Mouse (Mus musculus): ENCODE results near the gene Atf6.

The Atf6 gene

DNA sequence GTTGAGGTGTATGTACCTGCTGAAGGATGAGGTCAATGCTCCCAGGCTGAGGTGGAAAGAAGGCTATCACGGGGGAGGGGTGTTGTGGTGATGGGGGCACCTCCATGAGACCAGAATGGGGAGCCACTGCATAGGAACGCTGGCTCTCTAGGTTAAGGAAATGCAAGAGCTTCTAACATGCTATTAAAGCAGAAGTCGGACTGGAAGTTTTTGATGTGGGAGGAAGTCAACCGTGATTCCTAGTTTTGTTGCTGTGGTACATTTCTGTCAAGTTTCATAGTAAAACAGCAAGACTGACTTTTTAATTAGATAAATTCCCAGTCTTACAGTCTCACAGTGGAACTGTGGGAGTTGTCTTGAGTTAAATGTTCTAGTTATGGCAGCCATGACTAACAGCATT lies 161.5 kb downstream of the Atf6 start:
- no peak for DNase-seq (ENCODE audit: low read depth, low spot score)

DNA sequence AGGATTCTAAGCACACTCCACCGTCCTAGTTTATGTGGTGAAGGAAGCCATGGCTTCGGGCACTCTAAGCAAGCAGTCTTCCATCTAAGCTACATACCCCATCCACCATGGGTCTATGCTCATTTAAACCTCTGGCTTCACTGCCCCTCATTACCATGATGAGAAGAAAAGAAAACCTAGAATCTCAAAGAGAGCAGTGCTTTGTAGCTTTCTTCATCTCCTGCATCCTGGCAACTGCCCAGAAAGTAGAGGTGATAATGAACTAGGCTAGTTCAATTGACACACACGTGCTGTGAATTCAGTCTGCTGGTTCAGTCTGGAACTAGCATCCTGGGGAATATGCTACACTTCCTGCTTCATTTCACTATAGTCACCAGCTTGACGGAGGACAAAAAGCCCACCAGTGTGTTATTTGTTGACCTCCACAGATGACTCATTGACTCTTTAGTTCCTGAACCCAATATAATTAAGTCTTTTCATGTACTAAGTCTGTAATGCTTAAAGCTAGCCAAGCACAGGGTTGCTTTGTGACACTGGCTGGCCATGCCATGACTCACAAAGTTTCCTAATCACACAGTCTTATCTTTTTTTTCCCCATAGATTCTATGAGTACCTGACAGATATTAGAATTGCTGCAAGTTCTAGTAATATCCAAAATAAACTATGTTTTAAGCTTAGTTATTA lies 162.5 kb downstream of the Atf6 start:
- DNase-seq (ENCODE audit: low read depth, low spot score), result no peak

DNA sequence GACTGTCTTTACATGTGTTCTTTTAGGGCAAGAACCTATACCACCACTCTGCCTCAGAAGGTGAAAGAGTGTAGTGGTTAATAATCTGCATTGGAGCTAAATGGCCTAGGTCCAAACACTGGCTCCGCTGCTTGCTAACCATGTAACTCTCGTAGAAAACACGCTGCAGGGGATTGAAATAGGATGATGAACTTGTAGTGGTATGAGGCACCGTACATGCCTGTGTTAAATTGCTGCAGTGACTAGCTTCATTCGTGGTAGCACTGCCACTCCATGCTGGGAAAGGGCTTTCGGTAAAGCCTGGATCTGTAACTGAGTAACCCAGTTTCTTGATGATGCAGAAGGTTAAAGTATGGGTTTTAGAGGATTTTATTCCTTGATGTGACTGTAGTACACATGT lies 163.5 kb downstream of the Atf6 start:
- no peak for DNase-seq (ENCODE audit: low read depth, low spot score)

DNA sequence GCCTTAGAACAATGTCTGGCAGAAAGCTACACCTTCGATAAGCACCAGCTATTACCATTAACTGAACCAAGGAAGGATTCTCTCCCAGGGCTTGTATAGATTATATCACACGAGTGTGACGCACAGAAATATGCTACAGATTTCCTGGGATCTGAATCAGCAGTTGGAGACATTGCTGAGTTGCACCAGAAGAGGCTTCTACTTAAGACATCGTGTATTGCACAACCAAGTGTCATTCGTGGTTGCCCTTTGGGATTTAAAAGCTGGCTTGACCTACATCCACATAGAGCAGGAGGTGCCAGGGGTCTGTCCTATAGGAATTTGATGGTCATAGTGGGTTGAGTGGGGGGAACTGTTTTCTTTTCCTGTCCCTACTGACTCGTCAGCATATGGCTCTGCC lies 164.6 kb downstream of the Atf6 start:
- no peak for DNase-seq (ENCODE audit: low read depth, low spot score)

DNA sequence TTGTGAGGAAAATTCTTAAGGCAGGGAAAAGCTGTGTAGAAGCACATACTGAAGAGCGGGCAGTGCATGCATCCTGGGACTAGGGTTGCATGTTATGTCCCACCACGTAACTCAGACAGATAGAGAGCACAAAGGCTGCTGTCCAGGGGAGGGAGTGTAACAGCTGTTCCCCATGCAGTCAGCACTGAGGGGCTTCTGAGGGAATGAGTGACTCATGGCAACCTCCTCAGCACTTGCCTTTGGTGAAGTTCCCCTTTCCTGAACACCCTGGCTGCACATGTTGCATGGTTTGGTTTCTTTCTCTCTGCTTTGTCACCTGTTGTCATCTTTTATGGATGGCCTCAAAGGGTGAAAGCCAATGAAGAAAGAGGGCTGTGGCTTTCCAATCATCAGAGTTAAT lies 165.3 kb downstream of the Atf6 start:
- DNase-seq (ENCODE audit: low read depth, low spot score), result no peak

DNA sequence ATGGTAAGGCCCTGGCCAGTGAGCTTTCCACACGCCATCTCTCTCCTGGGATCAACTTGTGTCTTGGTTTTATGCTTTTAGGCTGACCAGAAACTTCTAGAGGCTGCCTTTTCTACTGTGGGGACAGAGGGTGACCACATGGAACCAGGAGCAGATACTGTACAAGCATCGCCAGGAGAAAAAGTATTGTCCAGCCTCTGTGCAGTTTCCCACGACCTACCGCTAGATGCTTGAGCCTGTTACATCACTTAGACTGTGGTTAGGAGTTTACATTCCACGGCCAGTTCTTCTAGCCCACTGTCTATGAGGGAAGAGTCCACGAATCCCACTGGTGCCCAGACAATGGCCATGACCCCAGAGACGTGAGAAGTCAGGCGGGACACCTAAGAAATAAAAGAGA lies 166.0 kb downstream of the Atf6 start:
- DNase-seq (ENCODE audit: low read depth, low spot score), result no peak

DNA sequence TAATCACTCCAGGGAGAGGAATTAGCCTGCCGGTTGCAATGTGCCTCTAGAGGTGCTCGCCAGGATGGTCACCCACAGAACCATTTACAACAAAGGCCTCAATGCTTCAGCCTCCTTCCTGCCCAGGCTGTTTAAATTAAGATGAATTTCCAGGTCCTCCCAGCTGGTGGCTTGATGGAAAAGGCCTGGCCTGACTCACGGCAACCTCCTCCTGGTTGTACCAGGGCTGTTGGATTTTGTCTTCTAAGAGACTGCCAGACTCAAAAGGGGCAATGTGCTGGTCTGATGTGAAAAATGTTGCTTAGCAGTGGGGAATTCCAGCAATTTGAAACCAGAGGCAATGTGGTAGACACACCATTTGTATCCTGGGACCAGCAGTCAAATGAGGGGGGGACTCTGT lies 166.4 kb downstream of the Atf6 start:
- no peak for DNase-seq (ENCODE audit: low read depth, low spot score)

DNA sequence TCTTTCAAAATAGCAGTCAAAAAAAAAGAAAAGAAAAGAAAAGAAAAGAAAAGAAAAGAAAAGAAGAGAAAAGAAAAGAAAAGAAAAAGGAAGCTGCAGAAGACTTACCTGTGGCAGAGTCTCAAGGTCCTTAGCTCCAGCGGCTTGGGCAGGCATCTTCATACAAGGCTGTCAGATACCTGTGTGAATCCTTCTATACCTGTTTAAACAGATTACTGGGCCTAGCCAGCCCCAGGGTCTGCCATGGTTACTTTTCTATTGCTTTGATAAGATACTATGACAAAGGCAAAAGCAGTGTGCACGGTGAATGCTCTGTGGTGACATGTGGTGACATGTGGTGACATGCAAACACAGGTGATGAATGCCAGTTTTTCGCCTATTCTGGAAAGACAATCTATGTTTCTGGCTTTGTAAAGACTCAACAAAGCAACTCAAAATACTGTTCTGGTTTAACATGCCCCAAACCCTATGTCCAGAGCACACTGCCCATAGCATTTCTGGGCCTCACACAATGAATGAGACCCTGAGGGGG lies 167.0 kb downstream of the Atf6 start:
- DNase-seq (ENCODE audit: low read depth, low spot score), result no peak

DNA sequence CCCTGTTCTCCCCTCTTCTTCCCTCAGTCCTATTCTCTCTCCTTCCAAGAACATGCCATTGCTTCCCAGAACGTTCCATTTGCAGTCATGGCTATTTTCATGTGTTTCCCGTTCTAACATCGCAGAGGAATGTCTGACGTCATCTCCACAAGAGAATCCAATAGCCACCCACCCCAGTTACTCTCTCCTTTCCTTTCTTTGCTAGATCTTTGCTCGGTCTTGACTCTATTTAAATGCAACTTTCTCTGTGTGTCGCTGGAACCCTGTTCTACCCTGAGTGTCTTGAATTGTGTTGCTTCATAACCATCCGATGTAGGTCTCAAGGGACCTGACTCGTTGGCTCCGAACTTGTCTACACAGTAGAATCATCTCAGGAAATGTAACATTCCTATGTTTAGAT lies 168.0 kb downstream of the Atf6 start:
- no peak for DNase-seq (ENCODE audit: low read depth, low spot score)

DNA sequence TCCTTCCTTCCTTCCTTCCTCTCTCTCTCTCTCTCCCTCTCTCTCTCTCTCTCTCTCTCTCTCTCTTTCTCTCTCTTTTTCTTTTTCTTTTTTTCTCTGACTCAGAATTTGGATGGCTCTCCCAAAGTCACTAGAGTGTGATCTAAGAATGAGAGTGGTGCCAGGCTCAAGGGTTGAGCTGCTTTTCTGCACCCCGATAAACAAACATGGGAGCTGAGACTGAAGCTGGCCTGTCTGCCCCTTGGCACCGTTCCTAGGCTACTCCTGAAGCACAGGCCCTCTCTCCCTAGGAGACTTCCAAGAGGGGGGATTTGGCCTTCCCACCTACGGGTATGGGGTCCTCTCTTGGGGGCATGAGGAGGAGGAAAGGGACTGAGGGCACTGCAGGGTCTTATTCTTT lies 168.8 kb downstream of the Atf6 start:
- no peak for DNase-seq (ENCODE audit: low read depth, low spot score)

DNA sequence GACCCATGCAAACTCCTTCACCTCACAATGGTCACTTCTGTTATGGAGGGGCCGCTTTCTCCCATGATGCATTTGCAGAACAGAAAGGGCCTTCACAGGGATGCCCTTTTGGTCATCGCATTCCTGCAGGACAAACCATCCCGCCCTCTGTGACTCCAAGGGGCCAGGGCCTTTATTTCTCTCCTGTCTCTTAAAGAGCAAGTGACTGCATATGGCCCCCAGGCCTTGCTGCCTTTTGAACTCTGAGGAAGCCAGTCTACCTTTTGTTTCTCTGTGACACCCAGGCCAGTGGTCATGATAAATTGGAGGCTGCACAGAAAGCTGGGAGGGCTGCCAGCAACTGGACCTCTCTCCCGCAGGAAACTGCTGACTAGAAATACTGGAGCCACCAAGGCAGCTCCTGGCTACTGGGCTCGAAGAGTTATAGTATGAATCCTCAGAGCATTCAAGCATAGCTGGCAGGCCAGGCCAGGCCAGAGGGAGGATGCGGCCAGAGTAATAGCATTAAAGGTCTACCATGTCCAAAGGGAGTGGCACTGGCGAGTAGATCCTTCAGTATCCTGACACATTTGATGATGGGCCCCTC lies 169.7 kb downstream of the Atf6 start:
- no peak for DNase-seq (ENCODE audit: low read depth, low spot score)

DNA sequence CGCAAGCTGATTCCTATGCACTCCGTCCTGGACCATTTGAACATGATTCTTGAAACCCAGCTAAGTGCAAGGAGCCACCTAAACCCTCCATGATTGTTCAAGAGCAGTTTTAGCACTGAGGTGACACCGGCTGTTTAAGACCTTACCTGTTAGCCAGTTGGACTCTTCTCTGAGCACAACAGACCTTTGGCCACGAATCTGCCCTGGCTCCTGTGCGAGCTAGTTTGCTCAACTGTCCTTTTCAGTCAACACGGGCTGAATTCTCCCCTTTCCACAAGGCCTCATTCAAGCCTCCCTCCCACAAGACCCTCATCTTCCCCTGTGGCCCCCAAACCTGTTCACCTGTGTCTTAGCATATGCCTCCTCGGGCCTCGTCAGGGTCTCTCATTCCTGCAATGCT lies 170.6 kb downstream of the Atf6 start:
- DNase-seq (ENCODE audit: low read depth, low spot score), result no peak

DNA sequence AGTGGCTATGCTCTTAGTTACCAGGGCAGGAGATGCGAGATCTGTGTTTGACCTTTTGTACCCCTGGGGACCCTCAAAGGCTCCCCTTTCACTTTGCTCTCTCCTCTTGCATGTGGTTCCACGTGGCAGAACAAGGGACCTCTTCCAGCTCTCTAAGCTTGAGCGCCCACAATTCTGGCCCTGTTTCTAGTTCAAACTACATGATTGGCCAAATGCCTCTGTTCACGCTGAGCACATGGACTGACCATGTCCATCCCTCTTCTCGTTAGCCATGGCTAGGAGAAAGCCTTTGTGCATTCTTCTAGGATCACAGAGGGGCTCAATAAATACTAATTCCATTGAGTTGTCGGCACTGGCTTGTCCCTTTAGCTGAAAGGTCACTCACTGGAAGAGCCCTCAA lies 172.2 kb downstream of the Atf6 start:
- DNase-seq (ENCODE audit: low read depth, low spot score), result no peak

DNA sequence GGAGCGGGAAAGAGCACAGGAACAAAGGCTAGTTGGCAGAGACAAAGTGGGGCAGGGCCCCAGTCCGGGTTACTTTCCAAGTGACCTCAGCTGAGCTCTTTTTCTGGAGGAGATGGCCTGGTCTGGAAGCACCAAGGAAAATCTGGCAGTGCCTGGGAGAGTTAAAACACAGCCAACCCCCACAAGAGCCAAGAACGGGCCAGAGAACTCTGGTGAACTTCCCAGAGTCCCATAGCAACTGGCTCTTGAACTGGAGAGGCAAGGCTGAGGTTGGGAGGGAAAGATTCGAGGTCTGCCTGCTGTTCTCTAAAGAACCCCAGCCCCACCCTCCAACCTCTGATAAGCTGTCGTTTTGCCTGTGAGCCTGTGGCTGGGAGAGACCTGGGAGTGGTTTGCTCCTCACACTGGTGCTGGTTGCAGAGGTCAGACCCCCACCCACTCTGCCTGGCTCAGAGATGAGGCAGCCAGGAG lies 172.7 kb downstream of the Atf6 start:
- no peak for DNase-seq (ENCODE audit: low read depth, low spot score)

DNA sequence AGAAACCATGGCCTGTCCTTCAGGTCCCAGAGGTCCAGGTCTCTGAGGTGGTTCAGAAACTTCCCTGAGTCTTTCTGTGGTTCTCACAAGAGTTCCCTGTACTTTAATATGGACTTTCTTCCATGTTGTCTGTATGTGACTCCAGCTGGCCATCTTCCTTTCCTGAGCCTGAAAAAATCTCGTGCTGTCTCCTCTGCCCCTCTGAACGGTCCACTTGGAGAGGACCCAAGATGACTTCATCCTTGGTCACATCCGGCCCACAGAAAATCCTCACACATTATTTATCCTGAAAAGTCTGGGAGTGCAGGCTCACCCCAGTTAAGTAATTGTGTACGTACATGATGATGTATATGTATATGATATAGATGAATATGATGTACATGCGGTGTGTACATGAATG lies 176.3 kb downstream of the Atf6 start:
- DNase-seq (ENCODE audit: low read depth, low spot score), result no peak

DNA sequence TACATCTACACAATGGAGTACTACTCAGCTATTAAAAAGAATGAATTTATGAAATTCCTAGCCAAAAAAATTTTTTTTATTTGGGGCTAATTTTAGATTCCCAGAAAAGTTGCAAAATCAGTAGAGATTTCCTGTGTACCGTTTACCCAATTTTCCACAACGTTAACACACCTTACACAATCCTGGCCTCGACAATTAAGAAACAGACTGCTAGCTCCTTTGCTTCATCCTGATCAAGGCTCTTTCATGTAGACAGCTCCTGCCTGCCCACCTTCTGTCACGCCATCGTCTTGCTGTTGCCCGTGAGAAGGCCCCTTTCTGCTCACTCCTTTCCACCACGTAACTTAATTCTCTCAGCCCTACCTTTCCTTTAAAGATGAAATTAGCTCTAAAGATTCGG lies 177.8 kb downstream of the Atf6 start:
- DNase-seq (ENCODE audit: low read depth, low spot score), result no peak

DNA sequence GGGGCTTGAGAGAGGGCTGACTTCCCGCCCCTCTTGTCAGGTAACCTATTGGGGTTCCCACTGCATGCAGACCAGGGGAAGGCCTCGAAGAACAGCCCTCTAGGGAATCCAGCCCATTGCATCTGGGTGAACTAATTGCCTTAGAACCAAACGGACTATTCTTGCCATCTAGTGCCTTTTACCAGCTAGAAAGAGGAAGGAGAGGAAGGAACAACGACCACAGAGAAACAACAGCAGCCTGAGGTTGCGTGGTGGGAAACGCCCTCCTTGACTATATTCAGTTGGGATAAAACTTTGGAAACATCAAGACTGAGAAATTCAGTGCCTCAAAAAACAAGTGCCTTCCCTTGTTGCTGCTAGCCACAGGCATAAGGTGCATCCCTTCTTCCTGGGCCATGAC lies 183.7 kb downstream of the Atf6 start:
- no peak for DNase-seq (ENCODE audit: low read depth, low spot score)

DNA sequence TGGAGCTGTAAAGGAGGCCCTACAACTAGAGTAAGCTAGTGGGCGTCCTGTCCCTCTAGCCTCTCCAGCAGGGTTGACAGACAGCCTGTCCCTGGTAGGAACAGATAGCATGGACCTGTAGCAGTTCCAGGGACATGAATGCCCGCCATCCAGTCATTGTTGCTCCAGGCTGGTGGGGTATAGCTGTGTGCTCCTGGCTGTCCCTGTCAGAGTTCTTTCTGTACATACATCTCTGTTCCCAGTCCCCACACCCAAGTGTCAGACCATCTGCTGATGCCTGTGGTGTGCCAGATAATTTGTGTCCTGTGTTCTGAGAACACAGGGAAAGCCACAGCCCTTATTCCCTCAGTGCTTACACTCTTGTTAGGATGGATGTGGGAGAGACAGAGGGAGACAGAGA lies 187.9 kb downstream of the Atf6 start:
- no peak for DNase-seq (ENCODE audit: low read depth, low spot score)

DNA sequence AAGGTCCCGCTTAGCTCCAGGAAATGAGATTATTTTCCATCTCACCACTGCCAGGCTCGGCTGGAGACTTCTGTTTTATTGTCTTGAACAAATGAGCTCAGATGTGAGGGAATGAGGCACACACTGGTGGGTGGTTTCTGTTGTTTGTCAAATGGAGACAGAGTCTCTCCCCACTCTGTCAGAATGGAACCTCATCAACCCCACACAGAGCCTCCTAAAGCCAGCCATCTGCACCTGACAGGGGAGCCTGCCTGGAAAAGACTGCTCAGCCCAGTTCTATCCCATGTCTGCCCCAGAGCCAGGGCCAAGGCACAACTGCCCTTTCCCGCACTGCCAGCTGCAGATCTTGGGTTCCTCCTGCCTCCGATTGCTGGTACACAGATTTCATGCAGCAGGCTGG lies 188.7 kb downstream of the Atf6 start:
- DNase-seq (ENCODE audit: low read depth, low spot score), result no peak

DNA sequence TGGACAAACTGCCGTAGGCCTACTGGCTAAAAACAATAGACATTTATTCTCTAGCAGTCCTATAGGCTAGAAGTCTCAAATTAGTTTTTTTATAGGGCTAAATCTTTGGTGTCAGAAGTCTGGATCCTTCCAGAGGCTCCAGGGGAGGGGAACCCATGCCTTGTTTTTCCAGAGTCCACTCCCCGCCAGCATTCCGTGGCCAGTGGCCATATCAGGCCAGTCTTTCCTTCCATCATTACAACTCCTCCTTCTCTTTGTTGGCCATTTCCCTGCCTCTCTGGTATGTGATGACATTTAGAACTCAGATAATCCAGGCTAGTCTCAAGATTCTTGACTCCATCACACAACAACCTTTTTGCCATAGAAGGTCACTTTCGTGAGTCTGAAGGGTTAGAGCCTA lies 189.9 kb downstream of the Atf6 start:
- DNase-seq (ENCODE audit: low read depth, low spot score), result no peak

DNA sequence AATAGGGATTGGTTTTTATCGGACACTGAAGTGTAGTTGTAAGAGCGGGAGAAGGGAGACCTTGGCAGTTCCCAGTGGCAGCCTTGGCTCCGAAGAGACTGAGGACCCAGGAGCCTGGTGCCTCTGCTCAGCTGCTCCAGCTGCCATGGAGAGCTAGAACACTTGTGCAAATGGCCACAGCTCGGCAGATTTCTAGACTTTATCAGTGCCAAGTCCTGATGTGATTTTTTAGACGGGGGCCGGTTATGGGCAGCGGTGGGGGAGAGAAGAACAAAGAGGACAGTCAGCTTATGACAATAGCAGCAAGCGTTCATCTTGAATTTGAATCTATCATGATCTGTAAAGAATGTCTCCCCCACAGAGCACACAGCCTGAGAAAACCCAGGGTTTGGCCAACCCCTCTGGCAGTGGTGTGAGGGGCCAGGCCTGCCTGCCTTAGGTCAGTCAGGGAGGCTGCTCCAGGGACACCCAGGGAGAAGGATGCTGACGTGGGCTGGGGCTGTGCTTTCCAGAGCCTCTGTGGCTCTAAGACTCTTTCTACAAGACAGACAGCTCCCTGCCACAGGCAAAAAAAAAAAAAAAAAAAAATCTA lies 193.3 kb downstream of the Atf6 start:
- DNase-seq (ENCODE audit: low read depth, low spot score), result no peak

DNA sequence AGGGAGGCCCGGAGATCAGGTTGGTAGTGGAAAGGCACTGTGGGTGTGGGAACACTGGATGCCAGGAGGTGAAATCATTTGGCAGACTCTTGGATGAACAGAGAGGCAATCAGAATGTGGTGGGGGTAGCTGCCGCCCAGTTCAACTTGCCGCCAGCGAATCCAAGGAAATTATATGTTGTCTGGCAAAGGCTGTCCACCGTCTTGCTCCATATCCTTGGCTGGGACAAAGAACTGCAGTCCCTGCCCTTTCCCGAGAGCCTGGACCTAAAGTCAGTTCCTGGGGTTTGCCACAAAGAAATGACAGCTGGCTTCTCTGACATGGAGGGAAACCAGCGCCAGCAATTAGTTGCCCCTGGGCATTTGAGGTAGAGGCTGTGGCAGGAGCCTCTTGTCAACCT lies 202.4 kb downstream of the Atf6 start:
- no peak for DNase-seq (ENCODE audit: low read depth, low spot score)

DNA sequence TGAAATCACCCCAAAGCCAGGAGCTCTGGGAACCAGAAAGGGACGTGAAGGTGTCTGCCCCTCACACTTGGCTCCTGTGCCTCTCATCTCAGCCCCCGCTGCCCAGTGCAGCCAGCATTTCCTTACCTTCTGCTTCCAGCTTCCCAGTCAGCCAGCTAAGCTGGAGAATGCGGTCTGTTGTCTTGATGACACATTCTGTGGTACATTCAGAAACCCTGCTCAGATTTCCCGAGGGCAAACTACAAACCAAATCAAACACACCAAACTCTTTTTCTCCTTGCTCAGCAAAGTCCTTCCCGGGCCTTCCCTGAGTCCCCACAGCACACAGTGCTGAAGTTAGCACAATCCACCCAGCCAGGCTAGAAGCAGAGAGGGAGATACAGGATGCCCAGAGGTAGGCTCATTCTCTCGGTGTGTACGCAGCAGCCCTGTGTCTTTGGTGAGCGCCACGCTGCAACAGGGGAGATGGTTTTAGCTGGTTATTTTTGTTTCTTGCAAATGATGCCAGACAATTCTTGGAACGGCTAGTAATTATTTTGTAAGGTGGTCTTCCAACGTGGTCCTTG lies 202.9 kb downstream of the Atf6 start:
- DNase-seq (ENCODE audit: low read depth, low spot score), result no peak

Data from brain, embryonic 18.5 days (tissue).